Mouse (Mus musculus) adrenal gland, postnatal 36 days (tissue): ENCODE measurements around the gene Mroh8. TPM values are rescaled to one million over a fixed set of nuclear protein-coding genes. Genes with fewer than 3 reads are reported as not detected.
"Not testable (repeated sequence)": the region's sequence is repeated elsewhere in the genome, so short reads cannot be mapped to it uniquely, and the experiment has no call there.

ENCODE experiments used
- DNase-seq, 2 experiments: peaks; one replicate each; pipeline ENCODE4 v3.0.0; 2021; ENCODE audit warnings: mixed read lengths in 1 of 2
- total RNA-seq, 2 experiments: library from RNA; stranded (reverse); gene quantifications; 2 replicates each; pipeline ENCODE4 v1.2.3; 2021

The Mroh8 gene
- total RNA-seq, 2 experiments from 2014 or later = 0.26 to 0.43 TPM

DNA sequence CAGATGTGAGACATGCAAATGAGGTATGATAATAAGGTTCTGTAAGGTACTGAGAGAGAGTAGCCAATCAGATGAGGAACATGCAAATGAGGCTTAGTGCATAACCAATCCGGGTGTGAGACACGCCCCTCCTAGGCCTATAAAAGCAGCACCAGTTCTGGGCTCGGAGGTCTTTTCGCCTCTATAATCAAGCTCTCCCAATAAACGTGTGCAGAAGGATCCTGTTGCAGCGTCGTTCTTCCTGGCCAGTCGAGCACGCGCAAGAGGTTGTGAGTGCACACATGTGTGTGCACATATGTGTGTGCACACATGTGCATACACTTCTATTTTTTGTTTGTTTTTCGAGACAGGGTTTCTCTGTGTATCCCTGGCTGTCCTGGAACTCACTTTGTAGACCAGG lies 80.9 kb downstream of the Mroh8 start:
- not testable (repeated sequence) for DNase-seq

DNA sequence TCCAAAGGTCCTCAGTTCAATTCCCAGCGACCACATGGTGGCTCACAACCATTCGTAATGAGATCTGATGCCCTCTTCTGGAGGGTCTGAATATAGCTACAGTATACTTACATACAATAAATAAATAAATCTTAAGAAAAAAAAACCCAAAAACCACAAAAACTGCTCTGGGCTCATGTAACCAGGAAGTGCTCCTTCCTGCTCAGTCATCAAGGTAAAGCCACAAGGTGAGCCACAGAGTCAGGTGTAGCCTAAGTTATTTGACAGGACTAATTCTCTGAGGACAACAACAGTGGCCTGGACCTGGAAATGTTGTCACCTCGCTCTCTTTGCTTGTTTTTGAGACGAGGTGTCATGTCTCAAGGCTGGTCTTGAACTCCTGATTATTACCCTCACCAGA lies 88.7 kb downstream of the Mroh8 start:
- DNase-seq = no peak

DNA sequence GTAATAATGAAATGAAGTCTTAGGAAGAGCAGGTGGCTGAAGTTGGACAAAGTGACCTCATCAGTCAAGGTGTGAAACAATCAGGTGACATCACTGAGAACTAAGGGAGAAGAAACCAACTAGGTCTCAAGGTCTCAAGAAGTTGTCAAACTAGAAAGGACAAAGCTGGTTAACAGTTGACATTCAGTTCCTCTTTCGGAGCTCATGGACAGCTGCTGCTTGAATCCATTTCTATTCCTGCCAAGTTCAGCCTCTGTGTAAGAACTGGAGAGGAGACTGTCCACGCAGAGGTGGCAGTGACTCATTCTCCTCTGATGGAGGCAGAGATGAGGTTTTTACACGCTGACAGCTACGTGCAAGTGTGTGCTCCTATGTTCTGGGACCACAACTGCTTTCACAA lies 92.1 kb downstream of the Mroh8 start:
- no peak for DNase-seq

GRCm38 (mm10) chr2:157186504-157186903 lies 92.8 kb downstream of the Mroh8 start:
- DNase-seq = no peak

- DNase-seq = no peak
These were observed 94.2 kb downstream of the Mroh8 start for GRCm38 (mm10) chr2:157185022-157185660.

DNA sequence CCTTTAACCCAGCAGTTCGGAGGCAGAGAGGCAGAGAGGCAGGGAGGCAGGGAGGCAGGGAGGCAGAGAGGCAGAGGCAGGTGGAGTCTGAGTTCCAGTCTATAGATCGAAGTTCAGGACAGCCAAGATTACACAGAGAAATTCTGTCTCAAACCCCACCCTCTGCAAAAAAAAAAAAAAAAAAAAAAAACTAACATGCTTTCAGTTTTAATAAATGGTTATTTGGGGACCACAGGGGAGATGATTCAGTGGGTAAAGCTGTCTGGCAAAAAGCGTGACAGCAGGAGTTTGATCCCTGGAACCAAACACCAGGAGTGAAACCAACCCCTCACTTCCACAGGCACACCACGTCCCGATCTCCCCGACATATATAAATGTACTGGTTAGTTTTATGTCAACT lies 101.2 kb downstream of the Mroh8 start:
- no peak for DNase-seq

GRCm38 (mm10) chr2:157176248-157176647 lies 103.1 kb downstream of the Mroh8 start:
- DNase-seq = no peak

GRCm38 (mm10) chr2:157174416-157174815 lies 104.9 kb downstream of the Mroh8 start:
- DNase-seq = no peak

DNA sequence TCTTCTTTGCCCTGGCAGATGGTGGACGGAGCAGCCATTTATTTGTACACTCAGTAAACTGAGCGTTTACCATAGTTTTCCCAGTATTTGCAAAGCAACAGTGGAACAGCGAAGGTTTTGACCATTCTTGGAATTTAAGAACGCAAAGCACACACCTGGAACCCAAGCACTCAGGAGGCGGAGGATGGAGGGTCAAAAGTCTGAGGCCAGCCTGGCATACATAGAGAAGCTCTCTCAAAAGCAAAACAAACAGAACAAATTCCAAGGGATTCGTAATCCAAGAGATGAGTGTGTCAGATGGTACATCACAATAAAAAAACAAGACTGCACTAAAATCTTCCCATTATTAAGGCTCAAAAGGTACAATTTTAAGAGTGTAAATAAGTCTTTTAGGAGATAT lies 105.8 kb downstream of the Mroh8 start:
- no peak for DNase-seq

DNA sequence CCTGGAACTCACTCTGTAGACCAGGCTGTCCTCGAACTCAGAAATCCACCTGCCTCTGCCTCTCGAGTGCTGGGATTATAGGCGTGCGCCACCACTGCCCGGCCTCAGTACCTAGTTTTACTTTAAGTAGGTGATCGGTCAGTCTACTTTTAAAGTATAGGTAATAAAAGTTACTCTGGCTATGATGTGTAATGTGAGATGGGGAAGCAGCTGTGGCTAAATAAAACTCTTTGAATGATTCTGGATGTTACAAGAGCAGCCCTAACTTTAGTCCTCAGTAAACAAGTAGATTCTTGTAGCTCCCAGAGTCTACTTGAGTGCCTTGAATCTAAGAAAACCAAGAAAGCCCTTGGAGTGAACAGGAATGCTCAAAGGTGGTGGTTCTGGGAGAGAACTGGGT lies 106.4 kb downstream of the Mroh8 start:
- DNase-seq = no peak

DNA sequence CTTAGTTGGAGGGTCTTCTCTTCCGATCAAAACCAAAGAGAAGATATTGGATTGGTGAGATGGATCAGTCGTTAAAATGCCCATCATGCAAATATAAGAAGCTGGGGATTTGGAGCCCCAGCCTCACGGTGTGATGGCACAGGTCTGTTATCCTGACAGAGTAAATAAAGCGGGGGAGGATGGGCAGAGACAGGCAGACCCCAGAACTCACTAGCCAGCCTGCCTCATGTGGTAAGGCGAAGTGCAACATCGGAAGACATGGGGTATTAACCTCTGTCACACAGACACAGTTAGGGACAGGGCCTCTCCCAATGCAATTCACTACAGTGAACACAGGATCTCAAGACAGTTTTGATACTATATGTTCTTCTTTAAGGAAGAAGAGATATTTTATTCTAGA lies 108.7 kb downstream of the Mroh8 start:
- DNase-seq = no peak

DNA sequence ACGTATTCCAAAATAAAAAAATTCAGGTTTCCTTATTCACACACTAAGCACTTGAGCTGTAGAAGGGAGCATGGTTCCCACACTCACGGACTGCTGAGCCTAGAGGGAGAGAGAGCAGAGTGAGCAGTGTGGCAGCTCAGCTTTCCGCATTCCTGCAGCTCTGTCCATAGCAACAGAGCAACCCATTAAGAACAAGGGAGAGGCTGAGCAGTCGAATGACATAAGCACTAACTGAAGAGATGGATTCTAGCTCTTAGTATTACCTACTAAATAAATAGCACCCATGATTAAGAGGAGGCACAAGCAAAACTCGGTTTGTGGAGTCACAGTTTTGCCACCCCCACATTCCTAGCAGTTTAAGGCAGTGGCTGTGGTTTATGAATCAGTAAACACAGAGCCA lies 109.2 kb downstream of the Mroh8 start:
- no peak for DNase-seq

- no peak for DNase-seq
These were observed 112.8 kb downstream of the Mroh8 start for GRCm38 (mm10) chr2:157166371-157167080.

GRCm38 (mm10) chr2:157165312-157166224 lies 113.8 kb downstream of the Mroh8 start:
- not testable (repeated sequence) for DNase-seq

- DNase-seq = no peak
These were observed 115.2 kb downstream of the Mroh8 start for GRCm38 (mm10) chr2:157164101-157164500.

Other genes with a start within 250 kb of the Mroh8 start
- 10 to 100 TPM; 36.3 to 38.7 TPM for gene Soga1, start 200.3 kb downstream of the Mroh8 start, total RNA-seq
- gene Tldc2, start 192.5 kb downstream of the Mroh8 start, total RNA-seq = not detected
- gene Samhd1, start 144.3 kb downstream of the Mroh8 start, total RNA-seq = 10 to 100 TPM; 22.5 to 25.4 TPM
- gene Rbl1, start 75.0 kb downstream of the Mroh8 start, total RNA-seq = 1 to 10 TPM; 5.7 to 5.9 TPM
- gene Rpn2, start 532 bp downstream of the Mroh8 start, total RNA-seq = 100 to 1,000 TPM; 276 to 279 TPM
- not detected for gene Ghrh, start 68.0 kb upstream of the Mroh8 start, total RNA-seq
- 10 to 100 TPM; 31.6 to 34.1 TPM for gene Manbal, start 88.0 kb upstream of the Mroh8 start, total RNA-seq
- gene Src, start 138.9 kb upstream of the Mroh8 start, total RNA-seq = 10 to 100 TPM; 17.7 to 18.0 TPM